Mouse (Mus musculus): Measurements from ENCODE around the gene Zscan20. TPM values are rescaled to one million over a fixed set of nuclear protein-coding genes. Genes with fewer than 3 reads are reported as not detected.

The Zscan20 gene
- polyA plus RNA-seq, 1 experiment from 2014 or later = 5.7 TPM

Other genes with a start within 250 kb of the Zscan20 start
- gene Tlr12, start 8.5 kb upstream of the Zscan20 start, polyA plus RNA-seq (2016; fragmentation: Nextera tagmentation; extraction: Ambion mirVana) = 0.67 and 0.96 TPM in 2 replicates
- gene Phc2, start 44.6 kb upstream of the Zscan20 start, polyA plus RNA-seq (2016; fragmentation: Nextera tagmentation; extraction: Ambion mirVana) = 41.9 and 62.2 TPM in 2 replicates
- gene A3galt2, start 145.3 kb upstream of the Zscan20 start, polyA plus RNA-seq (2016; fragmentation: Nextera tagmentation; extraction: Ambion mirVana) = 0.18 and 0.26 TPM in 2 replicates
- gene Zfp362, start 195.9 kb upstream of the Zscan20 start, polyA plus RNA-seq (2016; fragmentation: Nextera tagmentation; extraction: Ambion mirVana) = 36.1 and 45.3 TPM in 2 replicates